Mouse (Mus musculus): ENCODE results near the gene Tab1. TPM values are rescaled to one million over a fixed set of nuclear protein-coding genes. Genes with fewer than 3 reads are reported as not detected.

Gene Tab1
- polyA plus RNA-seq (2015; fragmentation: Nextera tagmentation; extraction: Ambion mirVana) = 33.0 and 34.6 TPM in 2 replicates

GRCm38 (mm10) chr15:80132993-80133586 is at the start of gene Tab1:
Tab1 (plus strand) TSS chr15:80133127.
- peaks cover 26% of the 10 kb centered on the region for H3K4me1 ChIP-seq
- H3K9ac ChIP-seq = peak within 1 kb of the TSS; percentile 77
- no peaks in the 10 kb centered on the region for H3K9me3 ChIP-seq
- peak within 1 kb of the TSS; percentile 68 for H3K4me3 ChIP-seq
- H3K27ac ChIP-seq = peak within 1 kb of the TSS; percentile 99
- ATAC-seq (ENCODE audit: borderline replicate concordance, extremely low read depth, low FRiP score, low TSS enrichment) = peak; percentile 95
- H3K36me3 ChIP-seq = 0 out of 2 replicates have a peak, but pooled peaks cover 3% of the 10 kb centered on the region
- H3K27me3 ChIP-seq = no peaks in the 10 kb centered on the region
- 0% methylated on average over 59 of the region's 59 CpGs for WGBS
- peak within 1 kb of the TSS; percentile 83 for H3K4me2 ChIP-seq

- Histone ChIP-seq H3K4me2 (peak overlapping the region; percentile 80), H3K9ac (peak overlapping the region; percentile 75), H3K36me3 (peaks cover 38% of the 10 kb centered on the region), H3K9me3 (no peaks in the 10 kb centered on the region), H3K4me3 (peak overlapping the region; percentile 68), H3K27ac (peak overlapping the region; percentile 96), H3K4me1 (peaks cover 33% of the 10 kb centered on the region), H3K27me3 (0 out of 2 replicates have a peak, but pooled peaks cover 4% of the 10 kb centered on the region)
- peak; percentile 95 for ATAC-seq (ENCODE audit: borderline replicate concordance, extremely low read depth, low FRiP score, low TSS enrichment)
- WGBS = under 1% methylated on average over 30 of the region's 30 CpGs
Observed at GRCm38 (mm10) chr15:80083276-80083731, 49.6 kb upstream of the Tab1 start.

DNA sequence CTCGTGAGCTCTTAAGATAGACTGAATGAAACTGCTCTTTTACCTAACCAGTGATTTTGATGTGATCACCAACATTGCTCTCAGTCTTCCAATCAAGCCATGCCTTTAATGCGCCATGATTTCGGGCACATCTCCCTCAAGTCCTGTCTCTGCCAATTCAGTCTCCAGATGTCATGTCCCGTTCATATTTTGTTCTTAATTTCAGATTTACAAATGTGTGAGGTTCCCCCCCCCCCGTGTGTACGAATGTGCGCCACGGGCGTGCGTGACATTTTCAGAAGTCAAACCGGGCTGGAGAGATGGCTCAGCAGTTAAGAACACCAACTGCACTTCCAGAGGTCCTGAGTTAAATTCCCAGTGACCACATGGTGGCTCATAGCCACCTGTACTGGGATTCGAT is 49.2 kb upstream of the Tab1 start:
- under 1% methylated on average over 12 of the region's 12 CpGs for WGBS
- H3K4me1 ChIP-seq = peaks cover 33% of the 10 kb centered on the region
- peak overlapping the region; percentile 51 for H3K9ac ChIP-seq
- ATAC-seq (ENCODE audit: borderline replicate concordance, extremely low read depth, low FRiP score, low TSS enrichment) = 0 out of 2 replicates have a peak, but pooled peaks have one; percentile 13
- peak overlapping the region; percentile 96 for H3K27ac ChIP-seq
- H3K4me2 ChIP-seq = peak overlapping the region; percentile 80
- no peaks in the 10 kb centered on the region for H3K9me3 ChIP-seq
- peaks cover 33% of the 10 kb centered on the region for H3K36me3 ChIP-seq
- H3K27me3 ChIP-seq = 0 out of 2 replicates have a peak, but pooled peaks cover 4% of the 10 kb centered on the region
- H3K4me3 ChIP-seq = peak overlapping the region; percentile 68

DNA sequence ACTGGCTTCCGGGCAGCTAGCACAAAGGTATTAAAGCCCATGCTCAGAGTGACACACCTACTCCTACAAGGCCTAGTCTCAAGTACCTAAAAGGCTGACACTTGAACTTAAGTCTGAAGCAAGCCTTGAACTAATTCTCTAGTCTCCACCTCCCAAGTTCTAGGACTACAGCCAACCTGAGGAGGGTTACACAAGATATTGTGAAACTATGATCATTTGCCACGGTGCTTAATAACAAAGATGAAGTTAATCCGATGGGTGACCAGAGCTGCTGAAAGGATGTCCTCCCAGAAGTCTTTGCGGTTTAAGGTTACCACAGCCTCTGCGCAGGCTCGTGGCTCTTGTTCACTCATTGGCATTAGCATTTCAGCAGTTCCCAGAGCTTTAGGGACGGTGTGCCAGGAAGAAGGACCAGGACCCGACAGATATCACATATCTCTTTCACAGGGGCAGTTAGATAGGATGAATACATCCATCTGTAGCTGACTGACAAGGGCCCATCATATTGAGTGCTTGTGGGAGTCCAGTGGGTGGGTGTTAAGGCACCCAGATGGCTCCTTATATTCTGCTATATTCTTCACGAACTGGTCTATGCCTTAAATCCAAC is 45.4 kb upstream of the Tab1 start:
- Histone ChIP-seq H3K27me3 (peaks cover 39% of the 10 kb centered on the region), H3K9me3 (no peaks in the 10 kb centered on the region), H3K27ac (no peak overlapping the region), H3K4me1 (peaks cover 14% of the 10 kb centered on the region), H3K4me3 (no peak overlapping the region), H3K36me3 (no peaks in the 10 kb centered on the region), H3K4me2 (no peak overlapping the region), H3K9ac (no peak overlapping the region)
- ATAC-seq (ENCODE audit: borderline replicate concordance, extremely low read depth, low FRiP score, low TSS enrichment) = no peak
- WGBS = 83% methylated on average over 9 of the region's 9 CpGs

DNA sequence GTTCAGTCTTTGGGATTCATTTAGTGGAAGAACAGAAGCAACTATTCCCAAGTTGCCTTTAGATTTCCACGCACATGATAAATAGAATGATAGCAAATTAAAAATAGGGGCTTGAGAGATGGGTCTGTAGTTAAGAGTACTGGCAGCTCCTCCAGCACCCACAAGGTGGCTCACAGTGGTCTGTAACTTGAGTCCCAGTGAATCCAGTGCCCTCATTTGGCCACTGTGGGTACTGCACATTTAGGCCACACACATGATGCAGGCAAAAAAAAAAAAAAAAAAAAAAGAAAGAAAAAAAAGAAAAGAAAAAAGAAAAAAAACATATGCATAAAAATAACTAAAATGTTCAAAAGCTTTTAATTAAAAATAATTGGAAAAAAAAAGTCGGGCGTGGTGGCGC is 44.3 kb upstream of the Tab1 start:
- H3K9ac ChIP-seq = no peak overlapping the region
- H3K4me1 ChIP-seq = peaks cover 14% of the 10 kb centered on the region
- no peak overlapping the region for H3K27ac ChIP-seq
- no peaks in the 10 kb centered on the region for H3K9me3 ChIP-seq
- peaks cover 50% of the 10 kb centered on the region for H3K27me3 ChIP-seq
- H3K4me2 ChIP-seq = no peak overlapping the region
- H3K36me3 ChIP-seq = no peaks in the 10 kb centered on the region
- ATAC-seq (ENCODE audit: borderline replicate concordance, extremely low read depth, low FRiP score, low TSS enrichment) = no peak
- H3K4me3 ChIP-seq = no peak overlapping the region
- WGBS = 28% methylated on average over 4 of the region's 4 CpGs

DNA sequence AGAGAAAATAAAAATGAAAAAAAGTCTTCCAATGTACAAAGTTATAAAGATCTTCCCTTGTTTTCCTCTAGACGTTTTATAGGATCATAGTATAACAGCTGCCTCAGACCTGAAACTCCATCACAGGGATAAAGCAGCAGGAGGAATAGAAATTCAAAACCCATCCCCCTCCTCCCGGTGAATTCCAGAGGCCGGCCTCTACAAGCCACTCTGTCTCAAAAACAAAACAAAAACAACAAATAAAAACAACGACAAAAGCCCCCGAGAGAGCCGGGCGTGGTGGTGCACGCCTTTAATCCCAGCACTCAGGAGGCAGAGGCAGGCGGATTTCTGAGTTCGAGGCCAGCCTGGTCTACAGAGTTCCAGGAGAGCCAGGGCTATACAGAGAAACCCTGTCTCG is 42.8 kb upstream of the Tab1 start:
- ATAC-seq (ENCODE audit: borderline replicate concordance, extremely low read depth, low FRiP score, low TSS enrichment) = no peak
- Histone ChIP-seq H3K4me2 (no peak overlapping the region; the same call in 1 of the 2 replicates), H3K4me3 (no peak overlapping the region), H3K27ac (no peak overlapping the region), H3K27me3 (peaks cover 50% of the 10 kb centered on the region), H3K4me1 (peaks cover 14% of the 10 kb centered on the region), H3K9me3 (no peaks in the 10 kb centered on the region), H3K36me3 (no peaks in the 10 kb centered on the region), H3K9ac (no peak overlapping the region)
- WGBS = 68% methylated on average over 11 of the region's 11 CpGs

GRCm38 (mm10) chr15:80090741-80091120 is 42.2 kb upstream of the Tab1 start:
- H3K27ac ChIP-seq = no peak overlapping the region
- ATAC-seq (ENCODE audit: borderline replicate concordance, extremely low read depth, low FRiP score, low TSS enrichment) = no peak
- H3K4me3 ChIP-seq = peak overlapping the region; percentile 67
- peaks cover 50% of the 10 kb centered on the region for H3K27me3 ChIP-seq
- no peaks in the 10 kb centered on the region for H3K9me3 ChIP-seq
- no peaks in the 10 kb centered on the region for H3K36me3 ChIP-seq
- 1% methylated on average over 17 of the region's 17 CpGs for WGBS
- H3K4me1 ChIP-seq = peaks cover 14% of the 10 kb centered on the region
- peak overlapping the region; percentile 96 for H3K4me2 ChIP-seq
- peak overlapping the region; percentile 54 for H3K9ac ChIP-seq

DNA sequence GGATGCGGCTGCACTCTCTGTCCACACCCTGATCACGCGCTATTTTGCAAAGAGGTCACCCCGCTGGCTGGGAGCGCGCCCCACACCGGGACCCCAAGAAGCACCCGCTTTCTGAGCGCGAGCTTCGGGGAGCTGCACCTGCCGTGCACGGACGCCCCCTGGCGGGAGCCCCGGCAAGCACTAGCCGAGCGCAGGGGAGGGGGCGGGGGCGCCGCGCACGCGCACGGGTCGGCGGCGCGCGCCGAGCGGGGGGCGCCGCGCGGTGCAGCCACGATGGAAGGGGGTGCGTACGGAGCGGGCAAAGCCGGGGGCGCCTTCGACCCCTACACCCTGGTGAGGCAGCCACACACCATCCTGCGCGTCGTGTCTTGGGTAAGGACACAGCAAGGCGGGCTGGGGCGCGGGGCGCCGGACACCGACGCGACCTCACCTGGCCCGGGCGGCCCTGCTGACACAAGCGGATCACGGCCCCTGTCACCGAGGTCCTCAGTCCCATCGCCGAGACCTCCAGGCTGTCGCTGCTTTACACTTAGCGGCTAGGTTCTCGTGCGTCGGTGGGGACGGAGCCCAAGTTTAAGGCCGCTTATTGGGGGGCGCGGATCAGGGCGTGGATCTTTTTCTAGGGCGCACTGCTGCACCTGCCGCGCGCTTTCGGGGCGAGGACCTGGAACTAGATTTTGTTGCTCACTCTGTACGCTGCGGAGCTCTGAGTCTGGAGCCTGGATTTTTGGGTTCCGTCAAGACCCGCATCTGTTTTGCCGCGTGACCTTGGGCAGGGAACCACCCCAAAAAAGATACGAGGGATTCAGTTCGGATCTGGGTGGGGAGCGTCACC is 41.6 kb upstream of the Tab1 start, which contains the start of the genes Syngr1 and Rpl3:
Gene Syngr1 (plus strand): TSS at position 214 of the 835 bp plus-strand sequence.
Gene Rpl3 (minus strand): TSS at position 748 of the 835 bp plus-strand sequence.
- H3K4me1 ChIP-seq = peaks cover 14% of the 10 kb centered on the region
- peaks cover 50% of the 10 kb centered on the region for H3K27me3 ChIP-seq
- no peaks in the 10 kb centered on the region for H3K9me3 ChIP-seq
- peak within 1 kb of the TSS; percentile 67 for H3K4me3 ChIP-seq
- ATAC-seq (ENCODE audit: borderline replicate concordance, extremely low read depth, low FRiP score, low TSS enrichment) = peak; percentile 44
- no peak within 1 kb of the TSS for H3K27ac ChIP-seq
- WGBS = 2% methylated on average over 83 of the region's 86 CpGs
- peak within 1 kb of the TSS; percentile 54 for H3K9ac ChIP-seq
- no peaks in the 10 kb centered on the region for H3K36me3 ChIP-seq
- H3K4me2 ChIP-seq = peak within 1 kb of the TSS; percentile 96

DNA sequence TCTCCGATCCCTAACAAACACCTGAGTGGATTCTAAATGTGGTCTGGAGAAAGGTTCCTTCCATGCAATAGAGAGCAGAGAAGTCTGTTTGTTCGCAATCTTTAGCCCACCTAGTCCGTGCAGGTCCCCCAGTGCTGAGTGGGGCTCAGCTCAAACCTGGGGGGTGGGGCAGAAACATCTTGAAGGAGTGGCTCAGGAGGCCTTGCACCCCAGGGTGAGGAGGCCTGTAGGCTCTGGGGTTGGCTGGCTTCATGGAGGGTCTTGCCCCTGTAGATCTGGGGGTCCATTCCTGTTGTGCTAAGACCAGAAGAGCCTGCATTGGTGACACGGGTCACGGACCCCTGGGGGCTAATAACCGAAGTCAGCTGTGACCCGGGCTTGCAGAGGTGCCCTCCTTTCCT is 40.9 kb upstream of the Tab1 start:
- Histone ChIP-seq H3K27ac (no peak overlapping the region), H3K4me1 (peaks cover 14% of the 10 kb centered on the region), H3K36me3 (no peaks in the 10 kb centered on the region), H3K4me3 (peak overlapping the region; percentile 67), H3K9me3 (no peaks in the 10 kb centered on the region), H3K4me2 (peak overlapping the region; percentile 96), H3K9ac (0 out of 2 replicates have a peak overlapping the region, but pooled peaks have one; percentile 54), H3K27me3 (peaks cover 50% of the 10 kb centered on the region)
- ATAC-seq (ENCODE audit: borderline replicate concordance, extremely low read depth, low FRiP score, low TSS enrichment) = no peak
- WGBS = 29% methylated on average over 7 of the region's 7 CpGs

- no peak overlapping the region for H3K4me2 ChIP-seq
- no peak overlapping the region for H3K4me3 ChIP-seq
- no peaks in the 10 kb centered on the region for H3K36me3 ChIP-seq
- peaks cover 46% of the 10 kb centered on the region for H3K27me3 ChIP-seq
- peaks cover 18% of the 10 kb centered on the region for H3K4me1 ChIP-seq
- ATAC-seq (ENCODE audit: borderline replicate concordance, extremely low read depth, low FRiP score, low TSS enrichment) = no peak
- H3K27ac ChIP-seq = no peak overlapping the region
- H3K9ac ChIP-seq = no peak overlapping the region
- 22% methylated on average over 8 of the region's 8 CpGs for WGBS
- H3K9me3 ChIP-seq = no peaks in the 10 kb centered on the region
Observed at GRCm38 (mm10) chr15:80092599-80092998, 40.3 kb upstream of the Tab1 start.

- Histone ChIP-seq H3K4me1 (peaks cover 25% of the 10 kb centered on the region), H3K4me3 (no peak overlapping the region), H3K4me2 (no peak overlapping the region), H3K9me3 (no peaks in the 10 kb centered on the region), H3K36me3 (no peaks in the 10 kb centered on the region), H3K27me3 (peaks cover 51% of the 10 kb centered on the region), H3K27ac (no peak overlapping the region), H3K9ac (no peak overlapping the region)
- WGBS = 91% methylated on average over 13 of the region's 13 CpGs
- no peak for ATAC-seq (ENCODE audit: borderline replicate concordance, extremely low read depth, low FRiP score, low TSS enrichment)
Observed at GRCm38 (mm10) chr15:80094201-80094600, 38.7 kb upstream of the Tab1 start.
